Mouse (Mus musculus): ENCODE measurements around the gene Col4a1.

DNA sequence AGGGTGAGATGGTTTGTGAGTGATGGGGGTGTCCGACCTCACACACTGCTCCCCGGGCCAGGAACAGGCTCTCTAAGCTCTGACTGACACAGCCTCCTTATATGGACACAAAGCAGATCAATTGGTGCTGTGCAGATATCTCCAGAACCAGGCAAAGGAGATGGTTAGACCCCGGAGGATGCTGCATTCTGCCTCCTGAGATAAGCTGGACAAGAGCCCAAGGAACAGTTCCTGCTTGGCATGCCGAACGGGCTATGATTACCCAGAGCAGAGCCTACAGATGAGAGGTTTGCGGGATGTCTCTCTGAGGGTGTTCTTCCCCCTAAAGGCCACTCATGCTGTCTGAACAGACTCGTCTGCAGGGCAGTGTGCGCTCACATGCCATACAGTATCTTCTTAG lies 44.1 kb upstream of the Col4a1 start:
- TF ChIP-seq CTCF (conservative IDR thresholded peaks at IDR 0.05; ENCODE audit: low read length) (no peak), NANOG (IDR thresholded peaks at IDR 0.05; ENCODE audit: borderline replicate concordance, low read length) (no peak)

Data from E14TG2a.4 (cell line).